Mouse (Mus musculus): ENCODE data around the gene Usp43. TPM values are rescaled to one million over a fixed set of nuclear protein-coding genes. Genes with fewer than 3 reads are reported as not detected.
A peak's percentile ranks its signal among the peaks of the same experiment; 100 is the strongest.

Usp43 gene
- total and polyA plus RNA-seq, 2 experiments from 2014 or later = 0.66 to 3.9 TPM

- TF ChIP-seq EP300 (IDR thresholded peaks at IDR 0.05; ENCODE audit: low read depth) (no peak), CTCF (IDR thresholded peaks at IDR 0.05; ENCODE audit: low read depth) (no peak)
- no peak for ATAC-seq (ENCODE audit: insufficient read depth, low read depth)
Observed at GRCm38 (mm10) chr11:67853996-67854395, 68.0 kb downstream of the Usp43 start.

GRCm38 (mm10) chr11:67851770-67852169 lies 70.2 kb downstream of the Usp43 start:
- Histone ChIP-seq H3K4me2 (ENCODE audit: low read depth, low read length) (no peak overlapping the region), H3K4me1 (ENCODE audit: control insufficient read depth, insufficient read depth) (no peaks in the 10 kb centered on the region), H3K36me3 (replicated peaks; ENCODE audit: control insufficient read depth, insufficient read depth, low read length) (no peaks in the 10 kb centered on the region), H3K9me3 (replicated peaks; ENCODE audit: control insufficient read depth, low read length) (no peaks in the 10 kb centered on the region), H3K9ac (replicated peaks; ENCODE audit: low read depth, low read length) (no peak overlapping the region), H3K27me3 (ENCODE audit: control insufficient read depth, insufficient read depth, low read length) (no peaks in the 10 kb centered on the region), H3K27ac (ENCODE audit: low read depth) (no peak overlapping the region), H3K4me3 (ENCODE audit: low read depth, low read length) (no peak overlapping the region)
- WGBS = 68% methylated on average over 5 of the region's 5 CpGs
- TF ChIP-seq CTCF (IDR thresholded peaks at IDR 0.05; ENCODE audit: low read depth) (no peak), EP300 (IDR thresholded peaks at IDR 0.05; ENCODE audit: low read depth) (no peak)
- no peak for ATAC-seq (ENCODE audit: insufficient read depth, low read depth)
- DNase-seq (ENCODE audit: low spot score) = no peak

More at GRCm38 (mm10) chr11:67853996-67854395, 68.0 kb downstream of the Usp43 start:
- H3K4me3 ChIP-seq (ENCODE audit: low read depth, low read length) = no peak overlapping the region
- no peaks in the 10 kb centered on the region for H3K4me1 ChIP-seq (ENCODE audit: control insufficient read depth, insufficient read depth)
- no peak overlapping the region for H3K4me2 ChIP-seq (ENCODE audit: low read depth, low read length)
- 51% methylated on average over 6 of the region's 6 CpGs for WGBS
- H3K36me3 ChIP-seq (replicated peaks; ENCODE audit: control insufficient read depth, insufficient read depth, low read length) = no peaks in the 10 kb centered on the region
- H3K27ac ChIP-seq (ENCODE audit: low read depth) = no peak overlapping the region
- H3K9ac ChIP-seq (replicated peaks; ENCODE audit: low read depth, low read length) = no peak overlapping the region
- no peaks in the 10 kb centered on the region for H3K9me3 ChIP-seq (replicated peaks; ENCODE audit: control insufficient read depth, low read length)
- H3K27me3 ChIP-seq (ENCODE audit: control insufficient read depth, insufficient read depth, low read length) = no peaks in the 10 kb centered on the region
- DNase-seq (ENCODE audit: low spot score) = no peak

- 65% methylated on average over 4 of the region's 4 CpGs for WGBS
- H3K4me2 ChIP-seq (ENCODE audit: low read depth, low read length) = no peak overlapping the region
- H3K36me3 ChIP-seq (replicated peaks; ENCODE audit: control insufficient read depth, insufficient read depth, low read length) = no peaks in the 10 kb centered on the region
- no peaks in the 10 kb centered on the region for H3K9me3 ChIP-seq (replicated peaks; ENCODE audit: control insufficient read depth, low read length)
- no peaks in the 10 kb centered on the region for H3K27me3 ChIP-seq (ENCODE audit: control insufficient read depth, insufficient read depth, low read length)
- no peaks in the 10 kb centered on the region for H3K4me1 ChIP-seq (ENCODE audit: control insufficient read depth, insufficient read depth)
- DNase-seq (ENCODE audit: low spot score) = no peak
- H3K9ac ChIP-seq (replicated peaks; ENCODE audit: low read depth, low read length) = no peak overlapping the region
- H3K27ac ChIP-seq (ENCODE audit: low read depth) = no peak overlapping the region
- no peak overlapping the region for H3K4me3 ChIP-seq (ENCODE audit: low read depth, low read length)
- TF ChIP-seq CTCF (IDR thresholded peaks at IDR 0.05; ENCODE audit: low read depth) (no peak), EP300 (IDR thresholded peaks at IDR 0.05; ENCODE audit: low read depth) (no peak)
- no peak for ATAC-seq (ENCODE audit: insufficient read depth, low read depth)
Observed at GRCm38 (mm10) chr11:67845193-67845592, 76.8 kb downstream of the Usp43 start.

- H3K4me1 ChIP-seq (ENCODE audit: control insufficient read depth, insufficient read depth) = no peaks in the 10 kb centered on the region
- H3K27ac ChIP-seq (ENCODE audit: low read depth) = no peak overlapping the region
- no peaks in the 10 kb centered on the region for H3K9me3 ChIP-seq (replicated peaks; ENCODE audit: control insufficient read depth, low read length)
- no peak overlapping the region for H3K9ac ChIP-seq (replicated peaks; ENCODE audit: low read depth, low read length)
- no peaks in the 10 kb centered on the region for H3K27me3 ChIP-seq (ENCODE audit: control insufficient read depth, insufficient read depth, low read length)
- DNase-seq (ENCODE audit: low spot score) (no peak), ATAC-seq (ENCODE audit: insufficient read depth, low read depth) (no peak)
- H3K4me3 ChIP-seq (ENCODE audit: low read depth, low read length) = no peak overlapping the region
- WGBS = 63% methylated on average over 1 of the region's 1 CpGs
- H3K4me2 ChIP-seq (ENCODE audit: low read depth, low read length) = no peak overlapping the region
- H3K36me3 ChIP-seq (replicated peaks; ENCODE audit: control insufficient read depth, insufficient read depth, low read length) = no peaks in the 10 kb centered on the region
- TF ChIP-seq CTCF (IDR thresholded peaks at IDR 0.05; ENCODE audit: low read depth) = no peak
- no peak for TF ChIP-seq EP300 (IDR thresholded peaks at IDR 0.05; ENCODE audit: low read depth)
Observed at GRCm38 (mm10) chr11:67839810-67840209, 82.1 kb downstream of the Usp43 start.

GRCm38 (mm10) chr11:67835408-67836078 lies 86.4 kb downstream of the Usp43 start:
- WGBS = 41% methylated on average over 10 of the region's 10 CpGs
- DNase-seq (ENCODE audit: low spot score) (peak; percentile 39), ATAC-seq (ENCODE audit: insufficient read depth, low read depth) (peak; percentile 86)
- H3K4me3 ChIP-seq (ENCODE audit: low read depth, low read length) = no peak overlapping the region
- no peak overlapping the region for H3K4me2 ChIP-seq (ENCODE audit: low read depth, low read length)
- no peak overlapping the region for H3K9ac ChIP-seq (replicated peaks; ENCODE audit: low read depth, low read length)
- TF ChIP-seq CTCF (IDR thresholded peaks at IDR 0.05; ENCODE audit: low read depth) (no peak), EP300 (IDR thresholded peaks at IDR 0.05; ENCODE audit: low read depth) (no peak)
- no peaks in the 10 kb centered on the region for H3K27me3 ChIP-seq (ENCODE audit: control insufficient read depth, insufficient read depth, low read length)
- H3K27ac ChIP-seq (ENCODE audit: low read depth) = peak overlapping the region; percentile 67
- H3K4me1 ChIP-seq (ENCODE audit: control insufficient read depth, insufficient read depth) = no peaks in the 10 kb centered on the region
- H3K9me3 ChIP-seq (replicated peaks; ENCODE audit: control insufficient read depth, low read length) = no peaks in the 10 kb centered on the region
- no peaks in the 10 kb centered on the region for H3K36me3 ChIP-seq (replicated peaks; ENCODE audit: control insufficient read depth, insufficient read depth, low read length)

- H3K27me3 ChIP-seq (ENCODE audit: control insufficient read depth, insufficient read depth, low read length) = no peaks in the 10 kb centered on the region
- WGBS = 49% methylated on average over 5 of the region's 5 CpGs
- no peak for TF ChIP-seq CTCF (IDR thresholded peaks at IDR 0.05; ENCODE audit: low read depth)
- no peak for TF ChIP-seq EP300 (IDR thresholded peaks at IDR 0.05; ENCODE audit: low read depth)
Observed at GRCm38 (mm10) chr11:67831820-67832219, 90.1 kb downstream of the Usp43 start.

More at GRCm38 (mm10) chr11:67831820-67832219, 90.1 kb downstream of the Usp43 start:
- no peaks in the 10 kb centered on the region for H3K9me3 ChIP-seq (replicated peaks; ENCODE audit: control insufficient read depth, low read length)
- no peaks in the 10 kb centered on the region for H3K4me1 ChIP-seq (ENCODE audit: control insufficient read depth, insufficient read depth)
- H3K4me2 ChIP-seq (ENCODE audit: low read depth, low read length) = no peak overlapping the region
- H3K36me3 ChIP-seq (replicated peaks; ENCODE audit: control insufficient read depth, insufficient read depth, low read length) = no peaks in the 10 kb centered on the region
- H3K27ac ChIP-seq (ENCODE audit: low read depth) = no peak overlapping the region
- no peak overlapping the region for H3K4me3 ChIP-seq (ENCODE audit: low read depth, low read length)
- no peak for ATAC-seq (ENCODE audit: insufficient read depth, low read depth)
- no peak for DNase-seq (ENCODE audit: low spot score)
- no peak overlapping the region for H3K9ac ChIP-seq (replicated peaks; ENCODE audit: low read depth, low read length)

All from heart, postnatal 0 days (tissue).